In genomic region chr16:90085580-90085979, GRCm38 (mm10) we compare ENCODE assay signal across 19 mouse cellular contexts. TPM values are rescaled to one million over a fixed set of nuclear protein-coding genes. Genes with fewer than 3 reads are reported as not detected.
DNase-seq lines count a peak whose midpoint lies in the region; ATAC-seq and TF ChIP-seq lines count a peak whose summit lies in the region.
"Had no signal": no experiment of that assay in that cellular context is flagged by ENCODE, and none has a peak within 500 bp of the region (broad histone marks: within the 10 kb centered on the region; RNA-seq: fewer than 3 reads in every experiment).

No protein-coding gene starts in this region.

- 45% methylated on average over 14 of the region's 14 CpGs for WGBS in forebrain, postnatal 0 days
- 91% methylated on average over 14 of the region's 14 CpGs for WGBS in forebrain, embryonic 11.5 days

- DNase-seq in forebrain, postnatal 0 days = no peak
- no peak for DNase-seq in forebrain, embryonic 11.5 days (ENCODE audit: low spot score)
- no peak for DNase-seq in testis, postnatal 14 days (ENCODE audit: low spot score)
- peak; percentile 73 to 85 for DNase-seq in layer of hippocampus, postnatal 14 days (ENCODE audit: low spot score in 2 of 2)
- DNase-seq in spleen, postnatal 10 days (ENCODE audit: low spot score in 2 of 2) = no peak
- no peak for DNase-seq in urinary bladder, postnatal 25 days (ENCODE audit: low spot score)
- DNase-seq: adrenal gland, postnatal 25 days; cerebellum, adult 9-11 months; gastrocnemius, postnatal 10 days; heart, adult 18-20 months; heart, postnatal 4 days; lung, postnatal 10 days; retina, postnatal 1 day had no signal

- TF ChIP-seq POLR2A in testis, adult 2 months (IDR thresholded peaks at IDR 0.05; ENCODE audit: control insufficient read depth, low read depth, low read length) = no peak

- H3K9ac ChIP-seq in forebrain, postnatal 0 days = no peak overlapping the region
- H3K9ac ChIP-seq in forebrain, embryonic 11.5 days (ENCODE audit: low read length) = no peak overlapping the region
- H3K9ac ChIP-seq: liver, embryonic 15.5 days; neural tube, embryonic 13.5 days had no signal

- peak; percentile 47 for ATAC-seq in forebrain, postnatal 0 days
- no peak for ATAC-seq in forebrain, embryonic 11.5 days (replicated peaks; ENCODE audit: low FRiP score)
- ATAC-seq: activated CD4-positive, CD25-positive, alpha-beta regulatory T cell, adult 4 months; intestine, postnatal 0 days; Patski had no signal

- no peak for TF ChIP-seq CTCF in forebrain, postnatal 0 days (IDR thresholded peaks at IDR 0.05; ENCODE audit: low read depth)
- no peak for TF ChIP-seq CTCF in testis, adult 2 months (IDR thresholded peaks at IDR 0.05; ENCODE audit: control insufficient read depth, insufficient read depth, insufficient replicate concordance, low read depth, low read length)

- H3K4me1 ChIP-seq in forebrain, postnatal 0 days (ENCODE audit: insufficient read depth) = peaks cover 17% of the 10 kb centered on the region; the same call in 1 of the 2 replicates
- no peaks in the 10 kb centered on the region for H3K4me1 ChIP-seq in forebrain, embryonic 11.5 days (replicated peaks; ENCODE audit: control insufficient read depth, insufficient read depth, low read length)
- H3K4me1 ChIP-seq in testis, adult 2 months (ENCODE audit: control insufficient read depth, insufficient read depth, low read length) = no peaks in the 10 kb centered on the region
- H3K4me1 ChIP-seq: liver, embryonic 15.5 days had no signal

- 0 out of 2 replicates have a peak overlapping the region, but pooled peaks have one; percentile 35 for H3K27ac ChIP-seq in forebrain, postnatal 0 days (ENCODE audit: low read depth, low read length)
- H3K27ac ChIP-seq in forebrain, embryonic 11.5 days (ENCODE audit: low read depth, low read length) = no peak overlapping the region
- H3K27ac ChIP-seq in testis, adult 2 months (ENCODE audit: control insufficient read depth, insufficient read depth, low read depth, low read length) = no peak overlapping the region
- H3K27ac ChIP-seq: liver, embryonic 15.5 days; neural tube, embryonic 13.5 days had no signal

- H3K36me3 ChIP-seq in forebrain, postnatal 0 days (ENCODE audit: insufficient read depth) = no peaks in the 10 kb centered on the region
- H3K36me3 ChIP-seq in forebrain, embryonic 11.5 days (ENCODE audit: control insufficient read depth, insufficient read depth, low read length) = no peaks in the 10 kb centered on the region
- no peaks in the 10 kb centered on the region for H3K36me3 ChIP-seq in testis, adult 2 months (ENCODE audit: control insufficient read depth, insufficient read depth, low read length)
- H3K36me3 ChIP-seq: liver, embryonic 15.5 days; neural tube, embryonic 13.5 days had no signal

- H3K27me3 ChIP-seq in forebrain, postnatal 0 days (ENCODE audit: insufficient read depth, low read length) = no peaks in the 10 kb centered on the region
- no peaks in the 10 kb centered on the region for H3K27me3 ChIP-seq in forebrain, embryonic 11.5 days (ENCODE audit: control insufficient read depth, insufficient read depth, low read length)
- H3K27me3 ChIP-seq in testis, adult 2 months (ENCODE audit: control insufficient read depth, insufficient read depth, low read length) = no peaks in the 10 kb centered on the region
- H3K27me3 ChIP-seq: liver, embryonic 15.5 days; neural tube, embryonic 13.5 days; Patski had no signal

- no peak overlapping the region for H3K4me3 ChIP-seq in forebrain, postnatal 0 days (ENCODE audit: low read depth, low read length)
- no peak overlapping the region for H3K4me3 ChIP-seq in forebrain, embryonic 11.5 days (ENCODE audit: low read depth, low read length)
- peak overlapping the region; percentile 74 for H3K4me3 ChIP-seq in testis, adult 2 months (ENCODE audit: control insufficient read depth, low read depth, low read length)
- H3K4me3 ChIP-seq: liver, embryonic 15.5 days; neural tube, embryonic 13.5 days had no signal

- H3K9me3 ChIP-seq in forebrain, postnatal 0 days (ENCODE audit: low read length) = no peaks in the 10 kb centered on the region
- H3K9me3 ChIP-seq in forebrain, embryonic 11.5 days (ENCODE audit: control insufficient read depth, low read length) = no peaks in the 10 kb centered on the region
- H3K9me3 ChIP-seq: liver, embryonic 15.5 days; neural tube, embryonic 13.5 days had no signal

- H3K4me2 ChIP-seq in forebrain, postnatal 0 days (ENCODE audit: low read depth) = no peak overlapping the region
- H3K4me2 ChIP-seq in forebrain, embryonic 11.5 days (ENCODE audit: low read depth, low read length, severe bottlenecking) = no peak overlapping the region
- H3K4me2 ChIP-seq: liver, embryonic 15.5 days; neural tube, embryonic 13.5 days had no signal

RNA-seq across cellular contexts. Expression of gene Tiam1, which starts 58.0 kb away (rescaled TPM):
- 30.5 and 42.4 TPM in 2 replicates for total RNA-seq in forebrain, postnatal 0 days (2014; rRNA removed)
- polyA plus RNA-seq in forebrain, postnatal 0 days (2015; fragmentation: Nextera tagmentation; extraction: Ambion mirVana) = 9.8 and 20.5 TPM in 2 replicates
- 22.7 and 30.4 TPM in 2 replicates for polyA plus RNA-seq in forebrain, embryonic 11.5 days (2014; fragmentation: Nextera tagmentation; extraction: Ambion mirVana)
- polyA plus RNA-seq in testis, adult 2 months (2012; rRNA removed) = 6.6 and 9.6 TPM in 2 replicates
- total RNA-seq in layer of hippocampus, postnatal 14 days (2021) = 10 to 100 TPM; 72.9 to 90.5 TPM

Comparison
In these comparisons a context has a peak if more than half of its experiments do, and no peak if none do; other contexts are left out.
1. DNase-seq: peak in layer of hippocampus, postnatal 14 days (2 of 2); none in forebrain, postnatal 0 days (single experiment), forebrain, embryonic 11.5 days (single experiment), testis, postnatal 14 days (single experiment), spleen, postnatal 10 days (0 of 2) and urinary bladder, postnatal 25 days (single experiment).